ENCODE assay signal across 28 mouse cellular contexts in the genomic region with DNA sequence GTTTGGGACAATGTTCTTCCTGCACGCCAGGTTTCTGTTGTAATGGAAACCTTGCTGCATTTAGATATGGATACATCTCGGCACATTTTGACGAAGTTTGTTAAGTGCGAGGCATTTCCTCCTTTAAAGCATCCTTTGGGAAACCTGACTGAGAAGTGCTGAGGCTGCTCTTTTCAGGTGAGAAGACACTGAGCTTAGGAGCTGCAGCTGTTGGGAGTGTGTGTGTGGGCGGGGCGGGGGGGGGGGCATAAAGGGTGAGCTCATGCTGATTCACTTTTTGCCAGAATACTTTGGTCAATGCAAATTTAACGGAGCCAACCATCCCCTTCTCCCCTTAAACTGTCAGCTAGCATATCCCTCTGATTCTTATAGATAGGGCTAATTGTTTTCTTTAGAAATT.
DNase-seq lines count a peak whose midpoint lies in the region; ATAC-seq and TF ChIP-seq lines count a peak whose summit lies in the region.
"Had no signal": no experiment of that assay in that cellular context is flagged by ENCODE, and none has a peak within 500 bp of the region (broad histone marks: within the 10 kb centered on the region; RNA-seq: fewer than 3 reads in every experiment).

No protein-coding gene starts in this region.

- ATAC-seq in embryonic facial prominence, embryonic 14.5 days (ENCODE audit: low read depth): no peak
- ATAC-seq: activated CD4-positive, CD25-positive, alpha-beta regulatory T cell, adult 4 months; forebrain, embryonic 14.5 days; forebrain, postnatal 0 days; hindbrain, embryonic 16.5 days; intestine, embryonic 15.5 days had no signal

- H3K79me2 ChIP-seq in C2C12 (ENCODE audit: control insufficient read depth, insufficient read depth): no peaks in the 10 kb centered on the region

- H3K4me2 ChIP-seq in embryonic facial prominence, embryonic 14.5 days (ENCODE audit: low read depth, low read length): no peak overlapping the region
- H3K4me2 ChIP-seq: embryonic facial prominence, embryonic 15.5 days; heart, embryonic 12.5 days; heart, embryonic 15.5 days; hindbrain, embryonic 13.5 days; intestine, embryonic 15.5 days had no signal

- H3K36me3 ChIP-seq in embryonic facial prominence, embryonic 14.5 days (ENCODE audit: control insufficient read depth, insufficient read depth, low read length): no peaks in the 10 kb centered on the region
- no peaks in the 10 kb centered on the region for H3K36me3 ChIP-seq in embryonic facial prominence, embryonic 10.5 days (replicated peaks)
- no peaks in the 10 kb centered on the region for H3K36me3 ChIP-seq in C2C12 (ENCODE audit: control insufficient read depth, insufficient read depth)
- H3K36me3 ChIP-seq: embryonic facial prominence, embryonic 15.5 days; heart, embryonic 12.5 days; heart, embryonic 15.5 days; hindbrain, embryonic 10.5 days; hindbrain, embryonic 13.5 days; intestine, embryonic 15.5 days had no signal

- H3K27me3 ChIP-seq in embryonic facial prominence, embryonic 14.5 days (replicated peaks; ENCODE audit: control insufficient read depth, insufficient read depth, low read length): no peaks in the 10 kb centered on the region
- H3K27me3 ChIP-seq in embryonic facial prominence, embryonic 10.5 days (replicated peaks; ENCODE audit: low read depth, poor library complexity, severe bottlenecking): no peaks in the 10 kb centered on the region; the same call in 1 of the 2 replicates
- H3K27me3 ChIP-seq in C2C12 (ENCODE audit: control insufficient read depth, insufficient read depth, insufficient read length): no peaks in the 10 kb centered on the region
- H3K27me3 ChIP-seq: embryonic facial prominence, embryonic 15.5 days; heart, embryonic 12.5 days; heart, embryonic 15.5 days; hindbrain, embryonic 13.5 days; intestine, embryonic 15.5 days had no signal

- H3K9me3 ChIP-seq in embryonic facial prominence, embryonic 14.5 days (ENCODE audit: control insufficient read depth, low read length): no peaks in the 10 kb centered on the region
- no peaks in the 10 kb centered on the region for H3K9me3 ChIP-seq in embryonic facial prominence, embryonic 10.5 days
- H3K9me3 ChIP-seq: embryonic facial prominence, embryonic 15.5 days; heart, embryonic 12.5 days; heart, embryonic 15.5 days; hindbrain, embryonic 10.5 days; hindbrain, embryonic 13.5 days; intestine, embryonic 15.5 days had no signal

- no peak overlapping the region for H3K4me3 ChIP-seq in embryonic facial prominence, embryonic 14.5 days (ENCODE audit: low read depth, low read length)
- H3K4me3 ChIP-seq in embryonic facial prominence, embryonic 10.5 days: no peak overlapping the region
- no peak overlapping the region for H3K4me3 ChIP-seq in C2C12 (ENCODE audit: insufficient read depth, poor library complexity, severe bottlenecking)
- H3K4me3 ChIP-seq: embryonic facial prominence, embryonic 15.5 days; heart, embryonic 12.5 days; heart, embryonic 15.5 days; hindbrain, embryonic 10.5 days; hindbrain, embryonic 13.5 days; intestine, embryonic 15.5 days had no signal

- no peak overlapping the region for H3K9ac ChIP-seq in embryonic facial prominence, embryonic 14.5 days (ENCODE audit: low read depth, low read length)
- H3K9ac ChIP-seq: embryonic facial prominence, embryonic 15.5 days; forebrain, postnatal 0 days; heart, embryonic 12.5 days; heart, embryonic 15.5 days; hindbrain, embryonic 13.5 days; intestine, embryonic 15.5 days had no signal

- DNase-seq in embryonic facial prominence, embryonic 14.5 days (ENCODE audit: low spot score): peak; percentile 13
- DNase-seq in embryonic facial prominence, embryonic 10.5 days (ENCODE audit: low spot score): no peak
- DNase-seq in NIH3T3 (ENCODE audit: low read depth): peak; percentile 53
- no peak for DNase-seq in heart, adult 9 months (ENCODE audit: low spot score in 2 of 2)
- no peak for DNase-seq in adrenal gland, postnatal 14 days
- DNase-seq: adrenal gland, postnatal 25 days; cerebellum, adult 11-12 months; cerebellum, adult 8-10 months; cerebellum, postnatal 10 days; cerebellum, postnatal 36 days; embryo, embryonic 11 days; forebrain, postnatal 0 days; gastrocnemius, postnatal 10 days; heart, adult 11 months; heart, postnatal 10 days; heart, postnatal 36 days; kidney, adult 11 months; kidney, adult 8-10 months had no signal

- H3K27ac ChIP-seq in embryonic facial prominence, embryonic 14.5 days (replicated peaks; ENCODE audit: low read depth, low read length): no peak overlapping the region
- H3K27ac ChIP-seq in embryonic facial prominence, embryonic 10.5 days (replicated peaks): no peak overlapping the region
- H3K27ac ChIP-seq: heart, embryonic 15.5 days; hindbrain, embryonic 10.5 days; intestine, embryonic 15.5 days had no signal

- no peaks in the 10 kb centered on the region for H3K79me3 ChIP-seq in C2C12 (ENCODE audit: low read depth)

- peaks cover 3% of the 10 kb centered on the region; the same call in 1 of the 2 replicates for H3K4me1 ChIP-seq in embryonic facial prominence, embryonic 14.5 days (ENCODE audit: control insufficient read depth, insufficient read depth, low read length)
- peaks cover 21% of the 10 kb centered on the region for H3K4me1 ChIP-seq in embryonic facial prominence, embryonic 10.5 days

- WGBS in embryonic facial prominence, embryonic 14.5 days: 57% methylated on average over 7 of the region's 7 CpGs
- 75% methylated on average over 7 of the region's 7 CpGs for WGBS in embryonic facial prominence, embryonic 10.5 days

- H3ac ChIP-seq in C2C12 (ENCODE audit: control insufficient read depth, insufficient read length, low read depth): no peak overlapping the region

- no peak for TF ChIP-seq CTCF in C2C12 (IDR thresholded peaks at IDR 0.05; ENCODE audit: control insufficient read depth, insufficient read depth, insufficient read length)

TF ChIP-seq in C2C12, 6 proteins besides CTCF, POLR2A, EP300 and RAD21:
- no peak for TF ChIP-seq FOSL1 (IDR thresholded peaks at IDR 0.05; ENCODE audit: insufficient read depth, low read length, poor library complexity, severe bottlenecking)
- no peak for TF ChIP-seq MYOG (IDR thresholded peaks at IDR 0.05; ENCODE audit: control insufficient read depth, extremely low read depth, insufficient read length)
- no peak for TF ChIP-seq USF1 (IDR thresholded peaks at IDR 0.05; ENCODE audit: low read depth)
- no peak for TF ChIP-seq MAX (IDR thresholded peaks at IDR 0.05)
- TF ChIP-seq MYOD1 (IDR thresholded peaks at IDR 0.05; ENCODE audit: control insufficient read depth, insufficient read length, low read depth): peak; percentile 73
- no peak for TF ChIP-seq CEBPB (IDR thresholded peaks at IDR 0.05; ENCODE audit: low read depth)

Comparison
In these comparisons a context has a peak if more than half of its experiments do, and no peak if none do; other contexts are left out.
1. DNase-seq: peak in embryonic facial prominence, embryonic 14.5 days (single experiment) and NIH3T3 (single experiment); none in embryonic facial prominence, embryonic 10.5 days (single experiment), heart, adult 9 months (0 of 2) and adrenal gland, postnatal 14 days (single experiment).